Mouse (Mus musculus) testis, postnatal 10 days (tissue): ENCODE data around the gene Ccl26.

Experiments
- DNase-seq: peaks from one replicate; pipeline ENCODE4 v3.0.0; 2021; ENCODE audit warnings: low spot score

The Ccl26 gene

DNA sequence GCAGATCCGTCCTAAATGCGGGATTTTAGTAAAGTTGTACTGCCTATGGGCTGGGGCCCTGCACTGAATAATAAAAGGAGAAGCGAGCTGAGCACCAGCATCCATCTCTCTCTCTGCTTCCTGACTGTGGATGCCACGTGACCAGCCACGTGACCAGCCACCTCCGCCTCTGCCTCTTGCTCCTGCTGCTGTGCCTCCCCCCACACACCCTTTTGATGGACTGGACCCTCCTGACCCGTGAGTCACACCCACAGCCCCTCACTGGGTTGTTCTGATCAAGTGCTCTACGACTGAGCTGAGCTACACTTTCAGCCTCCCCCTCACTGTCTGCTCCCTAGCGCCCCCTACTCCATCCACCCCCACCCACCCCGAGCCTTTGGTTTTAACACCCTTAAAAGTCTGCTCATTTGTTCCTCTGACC, 25.6 kb downstream of the Ccl26 start:
- no peak for DNase-seq

DNA sequence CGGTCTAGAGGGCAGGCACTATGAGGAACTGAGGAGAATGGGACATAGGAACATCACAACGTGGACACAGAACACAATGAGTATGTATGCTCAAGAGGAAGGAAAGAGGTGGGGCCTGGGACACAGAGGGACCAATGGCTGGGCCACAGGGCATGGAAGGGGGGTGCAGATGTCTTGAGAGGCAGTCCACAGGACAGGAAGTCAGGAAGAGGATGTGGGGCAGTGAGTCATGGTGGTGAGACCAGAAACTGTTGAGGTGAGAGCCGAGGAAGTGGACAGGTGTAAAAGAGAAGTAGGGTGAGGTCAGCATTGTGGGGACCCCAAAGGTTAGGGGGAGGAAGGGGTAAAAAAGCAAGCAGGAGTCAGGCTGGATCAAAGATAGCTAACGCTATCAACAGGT, 26.0 kb downstream of the Ccl26 start:
- no peak for DNase-seq

- DNase-seq = no peak
Measured at GRCm38 (mm10) chr5:135535867-135536266, 27.5 kb downstream of the Ccl26 start.

GRCm38 (mm10) chr5:135533431-135533830, 29.9 kb downstream of the Ccl26 start:
- DNase-seq = no peak

- DNase-seq = no peak
Measured at GRCm38 (mm10) chr5:135531306-135531845, 32.0 kb downstream of the Ccl26 start.

DNA sequence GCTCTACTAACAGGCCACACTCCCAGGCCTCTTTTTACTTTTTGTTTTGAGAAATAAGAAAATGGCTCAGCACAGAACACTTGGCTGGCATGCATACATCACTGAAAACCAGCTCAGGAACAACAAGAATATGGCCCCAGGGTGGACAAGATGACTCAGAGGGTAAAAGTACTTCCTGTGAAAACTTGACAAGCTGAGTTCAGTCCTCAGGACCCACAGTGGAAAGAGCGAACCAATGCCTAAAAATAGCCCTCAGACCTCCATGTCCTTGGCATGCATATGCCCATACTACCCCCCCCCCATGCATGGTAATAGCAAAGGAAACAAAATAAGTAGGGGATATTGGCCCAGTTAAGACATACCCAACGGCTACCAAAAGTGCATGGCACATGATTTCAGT, 33.4 kb downstream of the Ccl26 start:
- no peak for DNase-seq

DNA sequence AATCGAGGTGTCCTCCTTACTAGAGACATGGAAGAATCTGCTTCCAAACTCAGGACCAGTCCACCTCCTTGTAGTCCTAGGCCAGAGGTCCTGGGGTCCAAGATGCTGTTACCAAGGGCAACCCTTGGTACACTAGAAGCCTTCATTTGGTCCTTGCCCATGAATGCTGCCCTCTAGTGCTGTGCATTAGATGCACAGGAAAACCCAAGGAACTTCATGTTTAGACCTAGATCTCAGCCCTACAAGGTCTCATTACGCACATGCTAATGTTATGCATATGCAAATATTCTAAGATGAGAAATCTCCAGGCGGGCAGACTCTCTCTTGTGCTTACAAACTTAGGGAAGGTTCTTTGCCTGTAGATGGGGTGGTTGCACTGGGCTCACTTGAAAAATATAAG, 34.1 kb downstream of the Ccl26 start:
- no peak for DNase-seq

GRCm38 (mm10) chr5:135527986-135528385, 35.4 kb downstream of the Ccl26 start:
- DNase-seq = no peak

DNA sequence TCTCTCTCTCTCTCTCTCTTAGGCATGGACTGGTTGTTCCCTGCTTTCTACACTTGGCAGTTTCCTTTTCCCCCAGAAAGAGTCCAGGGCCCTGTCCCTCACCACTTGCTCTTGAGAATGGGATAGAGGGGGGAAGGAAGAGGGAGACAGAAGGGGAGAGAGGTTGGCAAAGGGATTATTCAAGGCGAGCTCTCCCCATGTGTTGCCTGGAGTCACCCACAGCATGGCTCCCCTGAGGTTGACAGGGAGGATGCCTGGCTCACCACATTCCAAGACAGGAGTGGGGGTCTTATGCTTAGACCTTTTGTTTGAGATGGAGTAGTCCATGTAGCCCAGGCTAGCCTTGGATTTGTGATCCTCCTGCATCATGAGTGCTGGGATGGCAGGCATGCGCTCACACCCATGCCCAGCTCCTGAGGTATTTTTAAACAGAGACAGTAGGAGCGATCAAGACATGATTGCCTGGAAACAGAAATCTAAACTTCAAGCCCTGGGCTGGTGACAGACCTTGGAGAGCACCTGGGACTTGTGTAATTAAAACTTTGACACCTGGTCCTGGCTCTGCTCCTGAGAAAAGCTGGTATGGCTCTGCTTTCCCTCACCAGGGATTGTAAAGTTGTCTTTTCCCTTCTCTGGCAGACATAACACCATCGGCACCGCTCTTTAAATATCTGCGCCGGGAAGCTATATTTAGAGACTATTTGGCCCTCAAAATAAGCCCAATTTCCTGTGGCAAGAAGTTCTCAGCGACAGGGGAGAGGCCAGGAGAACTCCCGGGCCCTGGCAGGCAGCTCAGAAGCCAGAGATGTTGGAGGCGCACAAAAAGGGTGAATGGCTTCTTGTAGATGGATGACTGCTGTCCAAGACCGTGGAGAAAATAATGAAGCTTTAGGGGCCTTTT, 38.5 kb downstream of the Ccl26 start:
- DNase-seq = no peak

DNA sequence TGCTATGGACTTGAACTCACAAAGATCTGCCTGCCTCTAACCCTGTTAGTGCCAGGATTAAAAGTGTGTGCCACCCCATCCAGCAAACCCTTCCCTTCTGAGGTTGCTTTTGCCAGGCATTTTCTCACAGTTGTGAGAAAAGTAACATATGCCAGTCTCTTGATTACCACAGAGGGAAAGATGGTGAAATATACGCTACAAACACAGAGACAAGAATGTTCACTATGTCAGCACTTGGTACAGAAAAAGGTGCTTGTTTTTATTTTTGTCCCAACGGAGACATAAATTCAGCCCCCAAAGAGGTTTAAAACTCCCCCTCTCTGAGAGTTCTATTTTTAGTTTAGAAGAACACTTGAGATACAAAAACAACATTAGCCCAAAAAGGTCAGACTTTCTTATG, 39.3 kb downstream of the Ccl26 start:
- no peak for DNase-seq

DNA sequence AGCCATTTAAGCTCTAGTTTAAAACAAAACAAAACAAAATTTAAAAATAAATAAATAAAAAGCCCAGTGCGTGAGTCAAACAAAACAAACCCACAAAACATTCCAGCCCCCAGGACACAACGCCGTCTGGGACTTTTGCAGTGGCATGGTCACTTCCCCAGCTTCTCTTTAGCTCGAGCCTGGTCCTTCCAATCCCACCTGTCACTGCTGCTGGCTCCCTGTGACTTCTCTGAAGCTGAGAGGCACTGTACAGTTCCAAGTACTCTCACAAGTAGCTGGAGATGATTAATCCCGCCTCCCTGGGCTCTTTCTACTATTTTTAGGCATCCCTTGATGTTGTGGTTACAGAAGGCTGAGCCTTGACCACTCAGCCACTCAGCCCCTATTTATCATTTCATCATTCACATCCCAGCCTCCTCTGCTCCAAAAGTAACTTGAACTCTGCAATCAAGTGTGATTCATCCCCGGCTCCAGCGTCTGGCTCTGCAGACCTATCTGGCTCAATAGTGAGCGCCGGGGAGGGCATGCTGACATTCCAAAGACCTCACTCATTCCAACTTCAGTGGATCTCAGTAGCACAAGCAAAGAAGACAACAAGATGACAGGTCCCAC, 41.2 kb downstream of the Ccl26 start:
- DNase-seq = no peak

GRCm38 (mm10) chr5:135517348-135517883, 46.0 kb downstream of the Ccl26 start:
- no peak for DNase-seq

DNA sequence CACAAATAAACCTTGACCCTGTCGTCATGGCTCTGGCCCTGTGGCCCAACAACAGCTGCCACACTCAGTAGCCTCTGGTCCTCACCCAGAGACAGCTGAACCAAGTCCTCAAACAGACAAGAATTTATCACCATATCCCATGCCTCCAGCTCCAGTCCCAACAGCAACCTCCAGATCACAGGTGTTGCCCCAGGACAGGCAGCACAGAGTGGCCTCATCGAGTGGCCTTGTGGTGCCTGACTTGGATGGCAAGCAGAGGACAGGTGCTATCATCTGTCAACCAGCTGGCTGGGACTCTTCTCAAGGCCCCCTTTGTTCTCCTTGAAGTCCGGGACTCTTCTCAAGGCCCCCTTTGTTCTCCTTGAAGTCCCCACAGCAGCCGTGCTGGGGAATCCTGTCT, 50.2 kb downstream of the Ccl26 start:
- no peak for DNase-seq

DNA sequence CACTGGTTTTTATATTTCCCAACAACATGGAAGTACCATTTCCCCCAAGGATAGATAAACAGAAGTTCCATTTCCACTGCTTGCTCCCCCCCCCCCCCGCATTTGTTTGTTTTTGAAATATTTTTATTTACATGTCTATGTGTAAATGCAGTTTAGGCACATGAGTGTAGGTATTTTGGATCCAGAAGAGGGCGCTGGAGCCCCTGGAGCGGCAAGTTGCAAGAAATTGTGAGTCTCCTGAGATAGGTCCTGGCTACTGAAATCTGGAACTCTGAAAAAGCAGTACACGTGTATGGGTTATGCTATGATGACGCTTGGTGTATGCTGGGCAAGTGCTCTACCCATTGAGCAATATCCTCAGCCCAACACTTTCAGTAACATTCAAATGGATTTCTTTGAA, 52.3 kb downstream of the Ccl26 start:
- no peak for DNase-seq
